Mouse (Mus musculus): Measurements from ENCODE around the gene Pram1. TPM values are rescaled to one million over a fixed set of nuclear protein-coding genes. Genes with fewer than 3 reads are reported as not detected.

Pram1 gene
- not detected for polyA plus RNA-seq (2014; fragmentation: Illumina TruSeq; extraction: RNeasy Lipid Tissue Mini Kit (QIAGEN cat#74804); ENCODE audit: low read depth, low replicate concordance)

GRCm38 (mm10) chr17:33637516-33638276 is at the start of gene Pram1:
Gene Pram1, plus strand, starts transcription at chr17:33638056.

GRCm38 (mm10) chr17:33628621-33629486 is 9.0 kb upstream of the Pram1 start, which contains the start of gene Zfp414:
Gene Zfp414, plus strand, starts transcription at chr17:33629090.

GRCm38 (mm10) chr17:33686760-33687159 is 48.9 kb downstream of the Pram1 start, which contains the start of gene Hnrnpm:
Gene Hnrnpm, minus strand, starts transcription at chr17:33686860.

Other genes with a start within 250 kb of the Pram1 start
- gene Zfp101, start 243.4 kb upstream of the Pram1 start, polyA plus RNA-seq (2014; fragmentation: Illumina TruSeq; extraction: RNeasy Lipid Tissue Mini Kit (QIAGEN cat#74804); ENCODE audit: low read depth, low replicate concordance): 4.0 TPM
- gene Actl9, start 205.2 kb upstream of the Pram1 start, polyA plus RNA-seq (2014; fragmentation: Illumina TruSeq; extraction: RNeasy Lipid Tissue Mini Kit (QIAGEN cat#74804); ENCODE audit: low read depth, low replicate concordance): 80.1 TPM
- 0.63 TPM for gene Adamts10, start 113.9 kb upstream of the Pram1 start, polyA plus RNA-seq (2014; fragmentation: Illumina TruSeq; extraction: RNeasy Lipid Tissue Mini Kit (QIAGEN cat#74804); ENCODE audit: low read depth, low replicate concordance)
- not detected for gene Myo1f, start 82.3 kb upstream of the Pram1 start, polyA plus RNA-seq (2014; fragmentation: Illumina TruSeq; extraction: RNeasy Lipid Tissue Mini Kit (QIAGEN cat#74804); ENCODE audit: low read depth, low replicate concordance)
- 3.4 TPM for gene Zfp414, start 9.0 kb upstream of the Pram1 start, polyA plus RNA-seq (2014; fragmentation: Illumina TruSeq; extraction: RNeasy Lipid Tissue Mini Kit (QIAGEN cat#74804); ENCODE audit: low read depth, low replicate concordance)
- 275 TPM for gene Hnrnpm, start 48.8 kb downstream of the Pram1 start, polyA plus RNA-seq (2014; fragmentation: Illumina TruSeq; extraction: RNeasy Lipid Tissue Mini Kit (QIAGEN cat#74804); ENCODE audit: low read depth, low replicate concordance)
- 17.2 TPM for gene March2, start 80.6 kb downstream of the Pram1 start, polyA plus RNA-seq (2014; fragmentation: Illumina TruSeq; extraction: RNeasy Lipid Tissue Mini Kit (QIAGEN cat#74804); ENCODE audit: low read depth, low replicate concordance)
- 8.2 TPM for gene Rab11b, start 122.5 kb downstream of the Pram1 start, polyA plus RNA-seq (2014; fragmentation: Illumina TruSeq; extraction: RNeasy Lipid Tissue Mini Kit (QIAGEN cat#74804); ENCODE audit: low read depth, low replicate concordance)
- gene Angptl4, start 143.8 kb downstream of the Pram1 start, polyA plus RNA-seq (2014; fragmentation: Illumina TruSeq; extraction: RNeasy Lipid Tissue Mini Kit (QIAGEN cat#74804); ENCODE audit: low read depth, low replicate concordance): 0.36 TPM
- gene Kank3, start 172.5 kb downstream of the Pram1 start, polyA plus RNA-seq (2014; fragmentation: Illumina TruSeq; extraction: RNeasy Lipid Tissue Mini Kit (QIAGEN cat#74804); ENCODE audit: low read depth, low replicate concordance): 15.3 TPM
- gene Rps28, start 186.5 kb downstream of the Pram1 start, polyA plus RNA-seq (2014; fragmentation: Illumina TruSeq; extraction: RNeasy Lipid Tissue Mini Kit (QIAGEN cat#74804); ENCODE audit: low read depth, low replicate concordance): 54.7 TPM
- gene Ndufa7, start 186.5 kb downstream of the Pram1 start, polyA plus RNA-seq (2014; fragmentation: Illumina TruSeq; extraction: RNeasy Lipid Tissue Mini Kit (QIAGEN cat#74804); ENCODE audit: low read depth, low replicate concordance): 19.3 TPM
- gene Cd320, start 205.0 kb downstream of the Pram1 start, polyA plus RNA-seq (2014; fragmentation: Illumina TruSeq; extraction: RNeasy Lipid Tissue Mini Kit (QIAGEN cat#74804); ENCODE audit: low read depth, low replicate concordance): 36.7 TPM
- gene Gm7029, start 235.8 kb downstream of the Pram1 start, polyA plus RNA-seq (2014; fragmentation: Illumina TruSeq; extraction: RNeasy Lipid Tissue Mini Kit (QIAGEN cat#74804); ENCODE audit: low read depth, low replicate concordance): not detected